Mouse (Mus musculus): ENCODE measurements around the gene Prdm1.
A peak's percentile ranks its signal among the peaks of the same experiment; 100 is the strongest.

Prdm1 gene

GRCm38 (mm10) chr10:44528291-44529082, at the start of gene Prdm1:
Gene Prdm1 (minus strand): TSS chr10:44528501.
- DNase-seq (ENCODE audit: low spot score in 2 of 2) = peak in 1 of 2 experiments; percentile 8

DNA sequence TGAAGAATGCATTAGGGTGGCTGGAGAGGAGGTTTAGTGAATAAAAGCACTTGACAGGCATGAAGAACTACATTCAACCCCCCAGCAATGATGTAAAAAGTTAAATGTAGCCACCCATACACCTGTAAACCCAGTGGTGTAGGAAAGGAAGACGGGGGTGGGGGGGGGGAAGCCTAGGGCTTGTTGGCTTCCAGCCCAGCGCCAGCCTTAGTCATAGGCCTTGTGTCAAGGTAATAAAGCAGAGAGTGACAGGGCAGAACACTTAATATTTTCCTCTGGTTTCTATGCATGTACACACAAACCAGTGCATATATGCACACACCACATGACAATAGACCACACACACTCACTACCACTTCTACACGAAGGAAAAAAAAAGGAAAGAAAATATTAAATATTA, 37.7 kb upstream of the Prdm1 start:
- no peak for DNase-seq (ENCODE audit: low spot score in 2 of 2)

DNA sequence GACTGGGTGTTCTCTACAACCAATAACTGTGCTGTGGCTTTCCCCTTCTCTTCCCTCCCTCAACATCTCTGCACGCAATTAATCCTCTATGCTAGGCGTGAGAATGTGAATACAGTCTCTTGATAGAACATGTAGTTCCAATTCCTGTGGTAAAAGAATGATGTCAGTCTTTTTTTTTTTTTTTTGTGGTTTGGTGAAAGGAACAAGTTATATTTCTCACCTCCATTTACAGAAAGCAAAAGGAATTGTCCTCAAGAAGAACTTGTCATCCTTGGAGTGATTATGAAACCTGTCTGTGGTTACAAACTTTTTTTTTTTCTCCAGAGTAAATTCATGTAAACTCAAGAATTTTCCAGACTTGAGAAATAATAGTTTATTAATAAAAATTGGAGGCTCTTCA, 36.8 kb upstream of the Prdm1 start:
- no peak for DNase-seq (ENCODE audit: low spot score in 2 of 2)

DNA sequence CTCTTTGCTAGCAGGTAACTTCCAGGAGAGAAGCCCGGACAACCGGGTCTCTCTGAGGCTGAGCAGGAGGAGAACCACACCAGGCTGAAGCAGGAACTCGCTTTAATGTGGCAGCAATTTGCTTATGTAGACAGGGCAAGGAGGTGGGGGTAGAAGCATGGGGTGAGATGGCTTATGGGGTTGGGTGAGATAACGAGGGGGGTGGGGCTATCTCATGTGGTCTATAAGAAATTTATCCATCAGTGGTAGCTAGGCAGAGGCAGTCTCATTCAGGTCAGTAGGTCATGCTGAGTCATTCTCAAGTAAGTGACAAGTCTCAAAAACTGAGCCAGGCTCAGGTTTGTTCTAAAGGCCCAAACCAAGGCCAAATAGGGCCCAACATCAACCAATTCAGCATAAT, 28.5 kb upstream of the Prdm1 start:
- no peak for DNase-seq (ENCODE audit: low spot score in 2 of 2)

DNA sequence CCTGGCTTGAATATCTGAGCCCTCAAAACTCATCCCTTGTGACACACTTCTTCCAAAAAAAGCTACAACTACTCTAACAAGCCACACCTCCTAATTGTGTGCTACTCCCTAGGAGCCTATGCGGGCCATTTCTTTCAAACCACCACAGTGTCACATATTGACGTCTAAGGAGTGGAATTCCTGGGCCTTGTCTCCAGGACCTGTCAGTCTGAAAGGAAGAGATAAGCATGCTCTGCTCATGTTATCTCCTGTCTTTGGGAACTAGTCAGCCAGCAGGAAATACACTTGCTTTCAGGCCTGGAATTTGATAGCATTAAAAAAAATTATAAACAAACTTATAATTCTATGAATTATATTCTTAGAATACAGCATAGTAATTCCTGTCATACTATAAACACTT, 27.0 kb upstream of the Prdm1 start:
- DNase-seq (ENCODE audit: low spot score in 2 of 2) = no peak

GRCm38 (mm10) chr10:44553648-44554047, 25.3 kb upstream of the Prdm1 start:
- no peak for DNase-seq (ENCODE audit: low spot score in 2 of 2)

DNA sequence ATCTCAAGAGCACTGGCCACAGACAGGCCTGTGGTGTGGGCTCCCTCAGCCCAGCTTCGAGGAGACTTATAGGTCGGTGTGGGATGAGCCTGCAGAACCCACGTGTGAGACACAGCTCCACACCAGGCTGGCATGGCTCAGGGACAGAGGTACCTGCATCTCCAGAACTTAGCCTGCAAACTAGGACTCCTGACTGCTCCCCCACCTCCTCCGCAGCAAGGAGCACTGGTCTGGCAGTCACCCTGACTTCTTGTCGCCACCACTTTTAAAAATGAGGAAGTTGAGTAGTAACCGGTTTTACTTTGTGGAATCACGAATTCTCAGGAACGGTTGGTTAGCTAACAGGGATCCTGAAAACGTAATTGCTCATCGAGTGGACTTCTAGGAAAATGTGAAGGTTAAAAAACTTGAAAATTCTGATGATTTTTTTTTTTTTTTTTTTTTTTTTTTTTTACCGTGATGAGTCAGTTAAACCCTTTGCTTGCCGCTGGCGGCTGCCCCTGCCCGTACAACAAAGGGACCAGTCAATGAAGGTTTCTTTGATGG, 10.8 kb upstream of the Prdm1 start:
- DNase-seq (ENCODE audit: low spot score in 2 of 2) = no peak

DNA sequence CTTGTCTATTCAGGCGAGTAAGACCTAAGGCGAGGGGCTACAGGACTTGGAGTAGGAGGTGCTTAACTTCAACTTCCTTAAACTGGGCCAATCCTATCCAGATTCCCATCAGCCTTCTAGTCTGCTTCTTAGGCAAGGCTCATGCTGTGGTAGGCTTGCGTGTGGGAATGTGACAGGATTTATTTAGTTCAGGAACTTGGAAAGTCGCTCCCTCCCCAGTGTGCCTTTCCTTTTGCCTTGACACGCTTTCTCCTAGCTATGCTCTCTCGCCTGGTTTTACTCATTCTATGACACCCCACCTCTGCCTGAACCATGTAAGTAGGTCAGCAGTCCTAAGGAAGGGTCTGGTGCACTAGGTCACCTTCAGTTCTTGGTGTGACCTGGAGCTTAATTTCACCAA, 9.8 kb upstream of the Prdm1 start:
- DNase-seq (ENCODE audit: low spot score in 2 of 2) = no peak

- no peak for DNase-seq (ENCODE audit: low spot score in 2 of 2)
These were observed 1.7 kb upstream of the Prdm1 start for GRCm38 (mm10) chr10:44530067-44530360.

DNA sequence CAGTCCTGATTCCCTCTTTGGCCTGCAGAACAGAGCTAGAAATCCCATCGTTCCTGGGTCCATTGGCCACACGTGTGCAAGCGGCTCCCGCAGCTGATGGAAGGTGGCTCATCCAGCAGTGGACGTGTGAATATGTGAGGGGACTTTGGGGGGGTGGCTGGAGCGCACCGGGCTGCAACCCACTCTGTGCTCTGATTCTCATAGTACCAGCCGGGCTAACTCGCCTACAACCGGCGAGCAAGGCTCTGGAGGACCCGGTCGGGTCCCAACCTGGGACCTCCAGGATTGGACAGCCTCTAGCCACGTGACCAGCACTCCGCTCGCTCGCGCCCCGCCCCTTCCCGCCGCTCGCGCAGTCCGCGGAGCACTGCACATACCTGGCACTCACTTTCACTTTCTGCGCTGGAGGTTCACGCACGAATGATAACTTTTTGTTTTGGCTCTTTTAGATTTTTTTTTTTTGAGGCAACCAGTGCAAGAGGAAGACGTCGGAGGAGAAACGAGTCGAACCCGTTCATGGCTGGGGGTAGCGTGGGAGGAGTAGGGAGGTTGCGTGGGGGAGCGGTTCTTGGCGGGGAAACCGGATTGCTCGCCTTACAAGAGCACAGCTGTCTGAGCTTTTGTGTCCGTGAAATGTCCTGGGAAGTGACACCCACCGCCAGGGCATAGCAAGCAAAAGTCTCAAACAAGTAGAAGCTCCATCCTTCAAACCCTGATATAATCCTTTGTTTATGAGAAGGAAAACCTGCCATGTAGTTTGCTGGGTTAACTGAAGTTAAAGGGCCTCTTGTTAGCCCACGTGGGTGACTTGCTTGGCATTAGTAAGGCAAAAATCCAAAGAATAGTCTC, 1.1 kb upstream of the Prdm1 start:
- DNase-seq (ENCODE audit: low spot score in 2 of 2) = peak; percentile 73

- DNase-seq (ENCODE audit: low spot score in 2 of 2) = peak in 1 of 2 experiments; percentile 15
These were observed 650 bp downstream of the Prdm1 start for GRCm38 (mm10) chr10:44527651-44528050.

DNA sequence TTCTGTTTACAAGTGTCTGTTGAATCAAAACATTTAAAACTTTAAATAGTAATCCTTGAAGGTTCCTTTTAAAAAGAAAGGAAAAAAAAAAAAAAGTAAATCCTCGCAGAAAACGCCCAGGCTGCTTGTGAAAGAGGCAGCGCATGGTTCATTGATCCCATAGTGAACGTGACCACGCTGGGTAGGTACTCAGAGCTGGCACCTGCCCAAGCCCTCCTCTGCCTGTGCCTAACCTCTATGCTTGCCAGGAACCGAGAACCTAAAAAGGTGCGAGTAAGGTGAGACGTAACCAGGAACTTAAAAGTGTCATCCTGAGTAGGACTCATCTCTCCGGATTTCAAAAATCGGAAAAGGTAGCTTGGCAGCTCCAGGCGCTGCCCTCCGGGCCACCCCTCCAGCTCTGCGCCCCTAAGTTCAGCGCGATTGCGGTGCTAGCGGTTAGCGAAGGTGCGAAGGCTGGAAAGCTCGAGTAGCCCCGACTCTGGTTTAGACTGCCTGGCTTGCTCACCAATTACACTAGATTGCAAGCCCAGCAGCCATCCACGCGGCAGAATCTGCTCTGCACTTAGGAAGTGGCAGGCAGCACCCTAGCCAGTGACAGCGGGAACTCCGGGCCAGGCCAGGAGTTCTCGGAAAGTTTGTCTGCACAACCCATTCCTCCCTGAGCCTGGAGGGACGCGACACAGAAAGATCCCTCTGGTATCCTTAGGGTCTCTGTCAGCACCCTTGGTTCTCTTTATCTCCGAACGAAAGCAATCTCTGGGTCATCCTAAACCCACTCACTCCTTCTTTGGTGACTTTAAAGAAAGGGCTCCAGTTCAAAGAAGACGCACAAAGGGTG, 1.3 kb downstream of the Prdm1 start:
- peak in 1 of 2 experiments; percentile 37 for DNase-seq (ENCODE audit: low spot score in 2 of 2)

DNA sequence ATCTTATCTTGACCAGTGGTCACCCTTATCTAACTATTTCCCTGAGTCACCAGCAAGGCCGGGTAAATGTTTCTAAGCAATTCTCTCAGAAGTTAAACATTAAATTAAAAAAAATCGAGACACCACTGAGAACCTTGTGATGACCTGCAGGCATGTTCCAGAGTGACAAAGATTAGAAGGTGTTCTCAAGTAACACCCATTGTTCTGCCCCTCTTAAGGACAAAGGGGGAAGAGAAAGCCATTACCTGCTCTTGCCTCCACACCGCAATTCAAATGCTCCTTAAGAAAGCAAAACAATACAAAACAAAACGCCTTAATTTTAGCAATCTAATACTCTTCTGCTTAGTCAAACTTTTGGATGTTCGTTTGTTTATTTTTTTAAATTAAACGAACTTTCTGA, 8.1 kb downstream of the Prdm1 start:
- DNase-seq (ENCODE audit: low spot score in 2 of 2) = no peak

- no peak for DNase-seq (ENCODE audit: low spot score in 2 of 2)
These were observed 9.7 kb downstream of the Prdm1 start for GRCm38 (mm10) chr10:44518631-44519030.

GRCm38 (mm10) chr10:44513108-44513507, 15.2 kb downstream of the Prdm1 start:
- DNase-seq (ENCODE audit: low spot score in 2 of 2) = no peak

DNA sequence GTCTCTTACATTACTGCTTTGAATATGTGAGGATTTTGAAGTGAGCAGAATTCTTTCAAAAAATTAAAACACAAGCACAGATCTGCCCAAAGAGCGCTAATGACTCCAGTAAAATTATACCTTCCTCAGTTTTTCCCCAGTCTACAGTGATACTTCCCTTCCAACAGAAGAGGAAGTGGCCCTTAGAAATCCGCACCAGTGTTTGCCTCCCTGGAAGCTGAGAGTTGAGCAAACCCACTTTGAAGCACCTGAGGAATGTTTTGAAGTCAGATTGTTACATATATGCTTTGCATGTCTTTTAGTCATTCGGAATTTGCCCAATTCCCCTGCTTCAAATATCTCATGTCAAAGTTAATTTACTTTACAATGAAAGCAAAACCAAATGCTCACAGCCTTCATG, 17.3 kb downstream of the Prdm1 start:
- no peak for DNase-seq (ENCODE audit: low spot score in 2 of 2)

- no peak for DNase-seq (ENCODE audit: low spot score in 2 of 2)
These were observed 19.7 kb downstream of the Prdm1 start for GRCm38 (mm10) chr10:44508649-44509048.

DNA sequence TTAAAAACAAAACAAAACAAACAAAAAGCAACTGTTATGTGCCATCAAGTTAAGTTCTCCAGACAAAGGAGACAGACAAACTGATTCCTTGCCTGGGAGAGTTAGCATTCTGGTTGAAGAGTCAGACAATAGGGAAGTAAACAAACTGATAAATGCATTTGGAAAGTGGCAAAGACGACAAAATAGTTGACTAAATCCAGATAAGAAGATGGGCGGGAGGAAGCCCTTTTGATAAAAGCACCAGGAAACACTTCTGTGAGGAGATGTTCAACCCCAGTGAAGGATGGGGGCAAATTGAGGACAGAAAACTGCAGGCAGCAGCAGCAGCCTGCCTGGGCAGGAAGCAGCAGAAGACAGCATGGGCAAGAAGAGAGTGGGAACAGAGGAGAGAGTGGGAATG, 20.3 kb downstream of the Prdm1 start:
- no peak for DNase-seq (ENCODE audit: low spot score in 2 of 2)

GRCm38 (mm10) chr10:44502891-44503290, 25.4 kb downstream of the Prdm1 start:
- no peak for DNase-seq (ENCODE audit: low spot score in 2 of 2)

- no peak for DNase-seq (ENCODE audit: low spot score in 2 of 2)
These were observed 28.3 kb downstream of the Prdm1 start for GRCm38 (mm10) chr10:44499897-44500519.

DNA sequence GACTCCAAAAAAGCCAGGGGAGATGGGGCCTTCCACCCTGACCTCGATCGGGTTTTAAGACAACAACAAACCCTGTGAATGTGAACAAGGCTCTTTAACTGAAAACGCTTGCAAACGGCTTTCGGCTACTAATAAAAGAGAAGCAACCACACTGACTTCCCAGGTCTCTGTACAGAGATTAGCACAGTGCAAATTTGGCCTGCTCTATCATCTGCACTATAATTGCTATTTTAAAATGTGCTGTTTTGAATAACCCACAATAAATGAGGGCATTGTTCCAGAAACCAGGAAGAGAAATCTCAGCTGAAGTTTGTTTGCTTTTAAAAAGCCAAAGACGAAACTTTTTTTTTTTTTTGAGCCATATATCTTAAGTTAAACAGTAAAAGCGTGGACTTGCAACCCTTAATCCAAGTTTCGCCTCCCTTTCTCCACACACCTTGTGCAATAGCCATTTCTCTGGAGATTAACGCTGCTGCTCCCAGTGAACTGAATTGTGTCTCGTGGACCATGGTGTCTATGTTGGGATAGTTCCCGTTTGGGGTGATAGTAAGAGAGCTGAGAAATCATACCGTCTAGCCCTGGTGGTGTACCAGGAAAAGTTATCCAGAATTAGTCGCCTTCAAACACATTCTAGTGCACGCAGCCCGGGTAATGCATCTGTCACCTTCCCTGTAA, 34.3 kb downstream of the Prdm1 start:
- DNase-seq (ENCODE audit: low spot score in 2 of 2) = no peak
